Mouse (Mus musculus) thymus, adult 2 months (tissue): ENCODE results near the gene Mff.

Experiments used
- CTCF ChIP-seq: fragments of 200-500 bp; IDR thresholded peaks from 2 replicates; pipeline ENCODE4 v1.5.1; 2012; ENCODE audit warnings: mild to moderate bottlenecking, control low read depth, low read length, moderate library complexity, borderline replicate concordance; ENCODE audit not compliant: control insufficient read depth, poor library complexity, insufficient read depth; ENCODE audit errors: extremely low read depth
- POLR2A ChIP-seq: fragments of 200-500 bp; IDR thresholded peaks from 2 replicates; pipeline ENCODE4 v1.6.1; 2012; ENCODE audit warnings: mild to moderate bottlenecking, low read length, control low read depth, moderate library complexity; ENCODE audit not compliant: control insufficient read depth, poor library complexity, insufficient read depth; ENCODE audit errors: extremely low read depth

GRCm38 (mm10) chr1:82762274-82762673 is 37.6 kb downstream of the Mff start:
- TF ChIP-seq CTCF = no peak
- no peak for TF ChIP-seq POLR2A
